Mouse (Mus musculus) c-Kit-positive CD71-positive TER-119-positive erythroid progenitor cells, embryonic 14.5 days (primary cell): ENCODE results near the gene Bcan.

Experiments
- DNase-seq: peaks from one replicate; pipeline ENCODE4 v3.0.0-alpha.2; 2013; ENCODE audit warnings: low spot score

Bcan gene

GRCm38 (mm10) chr3:87972203-87972664 lies 27.8 kb downstream of the Bcan start:
- no peak for DNase-seq

- DNase-seq, result no peak
These were observed 28.4 kb downstream of the Bcan start for GRCm38 (mm10) chr3:87971489-87972202.

- DNase-seq, result no peak
These were observed 29.0 kb downstream of the Bcan start, which contains the start of gene Nes for GRCm38 (mm10) chr3:87970939-87971488. Gene Nes, plus strand, starts transcription at chr3:87971078.

DNA sequence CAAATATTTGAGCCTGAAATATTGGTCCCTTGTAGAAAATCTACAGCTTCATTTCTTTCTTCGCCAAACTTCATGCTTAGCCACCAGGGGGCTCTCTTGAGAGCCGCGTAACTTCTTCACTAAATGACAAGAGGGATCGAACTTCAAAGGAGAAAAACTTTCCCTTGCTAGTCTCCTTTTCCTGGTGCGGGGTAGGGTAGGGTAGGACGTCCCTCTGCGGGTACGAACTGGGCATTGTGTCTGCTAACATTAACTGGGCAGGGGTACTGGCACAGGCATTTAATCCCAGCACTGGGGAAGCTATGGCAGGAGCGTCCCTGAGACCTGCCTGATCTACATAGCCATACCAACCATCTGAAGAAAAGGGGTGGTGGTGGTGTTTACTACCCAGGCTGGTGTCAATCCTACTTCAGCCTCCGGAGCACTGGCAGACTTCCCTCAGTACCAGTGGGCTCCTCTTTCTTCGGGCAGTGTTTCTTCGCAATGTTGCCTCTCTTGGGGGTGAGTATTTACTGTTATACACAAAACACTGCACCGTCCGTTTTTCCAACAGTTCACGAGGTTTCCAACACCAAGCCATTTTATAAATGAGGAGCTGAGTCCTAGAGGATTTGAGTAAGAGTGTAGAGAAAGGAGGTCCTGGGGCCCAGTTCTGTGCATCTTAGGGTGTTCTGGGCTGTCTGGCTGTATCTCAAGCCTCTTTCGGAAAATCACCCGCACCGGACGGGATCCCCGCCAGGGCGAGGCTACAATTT lies 29.7 kb downstream of the Bcan start:
- DNase-seq, result peak; percentile 51

DNA sequence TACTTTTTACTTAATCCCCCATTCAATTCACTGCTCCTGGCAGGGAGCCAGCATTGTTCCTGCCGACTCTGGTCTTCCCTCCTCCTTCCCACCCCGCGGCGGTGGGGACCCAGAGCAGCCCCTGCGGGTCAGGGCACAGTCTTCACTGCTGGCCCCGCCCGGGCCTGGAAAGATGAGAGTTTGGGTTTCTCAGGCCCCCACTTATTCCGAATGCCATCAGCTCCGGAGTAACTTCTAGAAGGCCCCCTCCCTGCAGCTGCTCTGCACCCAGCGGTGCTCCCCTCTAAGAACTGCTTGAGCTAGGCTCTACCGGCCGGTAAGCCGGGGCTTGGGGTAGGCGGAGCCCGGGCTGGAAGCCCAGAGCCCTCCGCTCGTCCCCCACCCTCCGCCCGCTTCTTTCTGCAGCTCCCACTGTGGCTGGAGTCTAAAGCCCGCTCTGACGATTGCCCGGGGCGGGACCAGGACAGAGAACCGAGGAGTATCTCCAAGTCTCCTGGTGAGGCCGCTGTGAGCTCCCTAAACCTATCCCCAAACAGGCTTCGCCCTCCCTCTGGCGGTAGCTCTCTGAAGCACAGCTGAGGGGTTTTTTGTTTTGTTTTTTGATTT lies 39.3 kb downstream of the Bcan start:
- DNase-seq, result peak; percentile 63

GRCm38 (mm10) chr3:87960191-87960585 lies 39.8 kb downstream of the Bcan start:
- no peak for DNase-seq

- DNase-seq, result no peak
These were observed 40.7 kb downstream of the Bcan start for GRCm38 (mm10) chr3:87959371-87959770.

GRCm38 (mm10) chr3:87958967-87959366 lies 41.1 kb downstream of the Bcan start:
- DNase-seq, result no peak

GRCm38 (mm10) chr3:87958476-87958875 lies 41.6 kb downstream of the Bcan start:
- no peak for DNase-seq

- no peak for DNase-seq
These were observed 42.0 kb downstream of the Bcan start for GRCm38 (mm10) chr3:87958056-87958455.

DNA sequence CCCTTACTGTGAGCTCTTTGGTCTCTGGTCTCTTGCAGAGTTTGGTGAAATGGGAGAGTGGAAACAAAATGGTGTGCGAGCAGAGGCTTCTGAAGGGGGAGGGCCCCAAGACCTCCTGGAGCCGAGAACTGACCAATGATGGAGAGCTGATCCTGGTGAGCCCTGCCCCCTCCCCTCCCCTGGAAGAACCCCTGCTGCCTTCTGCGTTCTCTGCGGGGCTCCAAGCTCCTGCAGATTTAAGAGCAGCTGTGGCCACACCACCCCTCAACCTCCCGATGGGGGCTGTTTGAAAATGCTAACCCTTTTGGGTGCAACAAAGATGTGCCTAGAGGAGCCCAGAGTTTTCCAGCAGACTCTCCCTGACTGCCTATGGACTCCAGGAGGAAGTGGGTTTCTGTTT lies 47.6 kb downstream of the Bcan start:
- no peak for DNase-seq

DNA sequence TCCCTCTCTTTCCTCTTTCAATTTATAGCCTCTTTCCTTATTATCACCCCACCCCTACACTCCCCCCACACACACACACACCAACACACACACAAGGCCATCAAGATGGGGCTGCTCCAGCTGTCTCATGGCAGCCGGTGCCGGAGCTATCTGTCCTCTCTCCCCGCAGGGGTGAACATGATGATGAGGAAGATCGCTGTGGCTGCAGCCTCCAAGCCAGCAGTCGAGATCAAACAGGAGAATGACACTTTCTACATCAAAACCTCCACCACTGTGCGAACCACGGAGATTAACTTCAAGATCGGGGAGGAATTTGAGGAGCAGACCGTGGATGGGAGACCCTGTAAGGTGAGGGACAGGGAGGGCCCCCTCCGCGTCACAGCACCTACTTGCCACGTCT lies 48.1 kb downstream of the Bcan start:
- no peak for DNase-seq

DNA sequence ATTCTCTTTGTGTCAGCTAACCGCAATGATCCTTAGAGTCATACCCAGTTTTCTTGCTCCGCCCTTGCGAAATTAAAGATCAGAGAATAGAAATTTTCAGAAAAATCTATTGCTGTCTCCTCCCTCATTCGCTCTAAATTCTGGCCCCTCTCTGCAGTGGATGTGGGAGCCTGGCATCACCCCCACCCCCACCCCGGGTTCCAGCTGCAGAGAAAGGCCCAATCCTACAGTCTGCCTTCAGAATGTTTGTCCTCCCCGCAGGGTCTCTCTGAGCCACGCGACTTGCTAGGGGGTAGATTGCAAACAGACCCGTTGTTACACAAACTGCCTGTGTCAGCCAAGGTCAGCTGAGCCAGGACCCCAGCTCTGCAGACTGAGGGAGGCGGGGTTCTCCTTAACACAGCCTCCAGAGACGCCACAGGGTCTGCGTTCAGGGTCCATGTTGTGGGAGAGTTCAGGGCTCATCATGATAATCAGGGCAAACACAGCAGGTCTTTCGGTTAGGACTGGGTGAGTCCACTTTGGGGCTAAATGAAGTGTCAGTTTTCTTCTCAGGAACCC lies 50.0 kb downstream of the Bcan start:
- no peak for DNase-seq

GRCm38 (mm10) chr3:87949266-87949954 lies 50.6 kb downstream of the Bcan start:
- no peak for DNase-seq

DNA sequence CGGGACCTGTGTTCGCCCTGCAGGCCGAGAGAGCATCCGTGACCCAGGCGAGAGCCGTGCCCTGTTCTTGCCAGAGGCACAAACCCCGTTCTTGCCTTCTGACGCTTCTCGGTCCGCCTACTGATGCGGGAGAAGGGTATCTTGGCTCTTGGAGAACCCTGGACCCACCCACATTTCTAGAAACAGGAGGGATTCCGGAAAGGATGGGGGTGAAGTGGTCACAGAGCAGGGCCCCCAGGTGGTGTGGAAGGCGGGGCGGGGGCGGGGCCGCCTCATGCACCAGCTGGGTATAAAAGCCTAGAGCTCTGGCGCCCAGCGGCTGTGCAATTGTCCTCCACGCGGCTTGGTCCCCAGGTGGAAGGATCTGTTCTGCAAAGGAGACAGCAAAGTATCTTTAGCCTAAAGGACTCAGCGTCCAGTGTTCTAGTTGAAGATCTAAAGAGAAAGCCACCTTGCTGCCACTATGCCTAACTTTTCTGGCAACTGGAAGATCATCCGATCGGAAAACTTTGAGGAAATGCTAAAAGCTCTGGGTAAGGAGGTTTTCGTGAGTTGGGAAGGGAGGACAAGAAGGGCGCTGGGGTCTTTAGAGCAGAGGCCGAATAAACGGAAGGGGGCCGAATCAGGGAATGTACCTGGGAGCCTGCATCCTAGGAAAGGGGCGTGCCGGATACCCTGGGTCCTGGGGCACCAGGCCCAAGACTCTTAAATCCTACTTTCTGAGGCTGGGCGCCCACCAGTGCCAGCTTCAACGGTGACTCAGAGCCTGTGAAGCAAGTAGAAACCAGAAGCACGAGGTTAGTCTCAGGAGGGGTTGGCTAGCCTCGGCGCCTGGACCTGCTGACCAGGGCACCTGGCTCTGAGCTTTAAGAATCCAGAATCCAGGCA lies 51.4 kb downstream of the Bcan start, which contains the start of gene Crabp2:
Gene Crabp2 (plus strand): TSS at position 289 of the 888 bp plus-strand sequence.
- DNase-seq, result no peak

DNA sequence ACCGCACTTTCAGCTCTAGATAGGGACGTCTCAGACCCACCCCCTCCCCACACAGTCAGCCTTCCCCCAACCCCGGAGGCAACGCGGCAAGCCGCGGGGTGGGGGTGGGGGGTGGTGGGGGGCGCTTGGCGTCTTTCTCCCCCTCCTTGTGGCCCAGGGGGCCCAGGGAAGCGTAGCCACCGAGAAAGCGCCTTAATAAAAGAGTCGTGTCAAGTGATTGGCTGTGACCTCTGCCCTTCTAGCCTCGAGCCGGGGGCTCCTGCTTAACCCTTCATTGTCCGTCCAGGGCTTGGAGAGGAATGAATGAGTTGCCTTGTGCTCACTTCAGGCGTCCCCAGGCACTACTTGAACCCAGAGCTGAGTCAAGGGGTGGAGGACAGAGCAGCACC lies 52.2 kb downstream of the Bcan start:
- no peak for DNase-seq

GRCm38 (mm10) chr3:87947056-87947810 lies 52.8 kb downstream of the Bcan start:
- DNase-seq, result no peak

GRCm38 (mm10) chr3:87946541-87946860 lies 53.5 kb downstream of the Bcan start:
- no peak for DNase-seq

- no peak for DNase-seq
These were observed 54.1 kb downstream of the Bcan start for GRCm38 (mm10) chr3:87945781-87946540.
